Mouse (Mus musculus) stomach, postnatal 0 days (tissue): ENCODE data around the gene Ppp6r1. TPM values are rescaled to one million over a fixed set of nuclear protein-coding genes. Genes with fewer than 3 reads are reported as not detected.

ENCODE experiments used
- ATAC-seq: fragments of 200-750 bp; cut with Nextera tagmentation; 2 replicates; pipeline ENCODE4 v1.8.0; 2017; ENCODE audit not compliant: low FRiP score, low TSS enrichment
- DNase-seq: peaks from one replicate; pipeline ENCODE4 v3.0.0-alpha.2; 2016; ENCODE audit warnings: low spot score
- H3K27ac ChIP-seq: fragments of 300-500 bp; sonication (generic); replicated peaks from 2 replicates; pipeline ENCODE4 v1.5.1; 2014; ENCODE audit warnings: mild to moderate bottlenecking, control low read depth
- H3K27me3 ChIP-seq: fragments of 300-500 bp; sonication (generic); 2 replicates; pipeline ENCODE4 v1.6.1; 2014; ENCODE audit warnings: low read length; ENCODE audit not compliant: control insufficient read depth, insufficient read depth
- H3K36me3 ChIP-seq: fragments of 300-500 bp; sonication (generic); 2 replicates; pipeline ENCODE4 v1.6.1; 2014; ENCODE audit warnings: low read length, mixed read lengths; ENCODE audit not compliant: control insufficient read depth, insufficient read depth
- H3K4me1 ChIP-seq: fragments of 300-500 bp; sonication (generic); replicated peaks from 2 replicates; pipeline ENCODE4 v1.6.1; 2014; ENCODE audit warnings: antibody characterized with exemption; ENCODE audit not compliant: control insufficient read depth, insufficient read depth
- H3K4me2 ChIP-seq: fragments of 300-500 bp; sonication (generic); replicated peaks from 2 replicates; pipeline ENCODE4 v1.6.1; 2014; ENCODE audit warnings: low read depth, mild to moderate bottlenecking, control low read depth, moderate library complexity
- H3K4me3 ChIP-seq: fragments of 300-500 bp; sonication (generic); 2 replicates; pipeline ENCODE4 v1.5.1; 2014; ENCODE audit warnings: low read depth, low read length, control low read depth
- H3K9ac ChIP-seq: fragments of 300-500 bp; sonication (generic); 2 replicates; pipeline ENCODE4 v1.6.1; 2014; ENCODE audit warnings: mild to moderate bottlenecking, low read length, control low read depth, mixed read lengths
- H3K9me3 ChIP-seq: fragments of 300-500 bp; sonication (generic); 2 replicates; pipeline ENCODE4 v1.6.1; 2016; ENCODE audit warnings: low read length; ENCODE audit not compliant: control insufficient read depth
- CTCF ChIP-seq: IDR thresholded peaks from 2 replicates; pipeline ENCODE4 v1.5.1; 2016; ENCODE audit warnings: antibody characterized with exemption, low read depth, mild to moderate bottlenecking, moderate library complexity
- EP300 ChIP-seq: optimal IDR thresholded peaks from 2 replicates; pipeline ENCODE3; 2016; ENCODE audit warnings: antibody characterized with exemption
- WGBS: fragments of 180-500 bp; shearing (Covaris S2); extraction: QIAGEN DNeasy Blood & Tissue Kit; methylation state at CpG from one replicate; pipeline ENCODE4 v1.1.7; 2014; 5-methylcytosine and 5-hydroxymethylcytosine counted together
- polyA plus RNA-seq: library from polyadenylated mRNA; unstranded; fragments of >200 nt; fragmentation: Nextera tagmentation; extraction: Ambion mirVana; gene quantifications from 2 replicates; pipeline ENCODE4 v1.2.1, GENCODE M21; 2015

Gene Ppp6r1
- polyA plus RNA-seq, 1 experiment from 2014 or later = 6.2 TPM

DNA sequence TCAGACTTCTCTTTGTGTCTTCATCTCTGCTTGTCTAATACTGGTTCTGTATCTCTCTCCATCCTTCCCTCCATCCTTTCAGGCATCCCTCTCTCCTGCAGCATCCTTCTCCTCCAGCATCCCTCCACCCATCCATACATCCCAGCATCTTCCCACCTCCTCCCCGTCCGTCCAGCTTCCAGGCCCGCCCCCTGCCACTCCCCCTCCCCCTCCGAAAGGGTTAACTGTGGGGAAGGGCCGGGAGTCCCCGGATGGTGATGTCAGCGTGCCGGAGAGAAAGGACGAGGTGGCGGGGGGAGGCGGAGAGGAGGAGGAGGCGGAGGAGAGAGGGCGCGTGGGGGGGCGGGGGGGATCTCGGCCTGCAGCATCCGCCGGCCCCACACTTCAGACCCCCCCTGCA, 31.6 kb upstream of the Ppp6r1 start, which contains the start of gene Brsk1:
Gene Brsk1 (plus strand): TSS at position 218 of the 400 bp plus-strand sequence.
- Histone ChIP-seq H3K27ac (peak within 1 kb of the TSS; percentile 88), H3K4me1 (no peaks in the 10 kb centered on the region), H3K4me3 (peak within 1 kb of the TSS; percentile 70), H3K36me3 (peaks cover 3% of the 10 kb centered on the region; the same call in 1 of the 2 replicates), H3K27me3 (no peaks in the 10 kb centered on the region), H3K4me2 (peak within 1 kb of the TSS; percentile 91), H3K9ac (peak within 1 kb of the TSS; percentile 91), H3K9me3 (no peaks in the 10 kb centered on the region)
- WGBS = 0% methylated on average over 5 of the region's 18 CpGs
- TF ChIP-seq CTCF (no peak), EP300 (no peak)
- DNase-seq (peak; percentile 74), ATAC-seq (peak; percentile 58; the same call in 1 of the 2 replicates)

DNA sequence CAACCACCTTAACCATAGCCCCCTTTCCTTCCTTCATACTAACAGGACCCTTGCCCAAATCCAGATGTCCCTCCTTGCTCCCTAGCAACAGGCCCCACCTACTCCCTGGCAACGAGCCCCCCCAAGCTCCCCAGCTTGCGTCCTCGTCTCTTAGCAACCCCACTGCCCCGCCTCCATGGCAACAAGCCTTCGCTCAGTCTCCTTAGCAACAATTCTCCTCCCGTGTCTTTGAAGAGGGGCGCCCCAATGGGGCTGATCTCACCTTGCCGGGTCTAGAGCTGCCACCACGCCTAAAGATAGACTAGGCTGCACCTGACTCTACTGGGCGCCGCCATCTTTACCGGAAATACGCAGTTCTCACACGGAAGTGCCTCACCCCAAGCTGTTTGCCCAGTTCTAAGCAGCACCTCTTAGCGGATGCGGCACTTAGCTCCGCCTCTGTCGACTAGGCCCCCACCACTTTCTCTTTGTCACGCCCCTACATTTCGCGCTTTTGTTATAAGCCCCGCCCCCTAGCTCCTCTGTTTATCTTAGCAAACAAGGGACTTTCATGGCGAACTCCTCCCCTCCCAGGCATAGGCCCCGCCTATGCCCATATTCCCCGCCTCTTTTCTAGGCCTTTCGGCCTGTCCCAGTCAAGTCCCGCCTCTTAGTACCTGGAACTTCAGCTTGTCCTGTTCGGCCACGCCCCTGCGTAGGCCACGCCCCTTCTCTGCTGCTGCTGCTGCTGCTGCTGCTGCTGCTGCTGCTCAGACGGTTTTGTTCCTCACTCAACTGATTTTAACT, 26.0 kb upstream of the Ppp6r1 start, which contains the start of gene Hspbp1:
Gene Hspbp1 (minus strand): TSS at position 437 of the 786 bp plus-strand sequence.
- Histone ChIP-seq H3K4me1 (peaks cover 5% of the 10 kb centered on the region), H3K27me3 (no peaks in the 10 kb centered on the region), H3K4me2 (peak within 1 kb of the TSS; percentile 79), H3K4me3 (peak within 1 kb of the TSS; percentile 76), H3K27ac (peak within 1 kb of the TSS; percentile 79), H3K9me3 (no peaks in the 10 kb centered on the region), H3K36me3 (peaks cover 2% of the 10 kb centered on the region; the same call in 1 of the 2 replicates), H3K9ac (peak within 1 kb of the TSS; percentile 63)
- no peak for TF ChIP-seq EP300
- peak; percentile 10; the same call in 1 of the 2 replicates for TF ChIP-seq CTCF
- ATAC-seq (peak; percentile 98), DNase-seq (peak; percentile 98)
- under 1% methylated on average over 32 of the region's 32 CpGs for WGBS

DNA sequence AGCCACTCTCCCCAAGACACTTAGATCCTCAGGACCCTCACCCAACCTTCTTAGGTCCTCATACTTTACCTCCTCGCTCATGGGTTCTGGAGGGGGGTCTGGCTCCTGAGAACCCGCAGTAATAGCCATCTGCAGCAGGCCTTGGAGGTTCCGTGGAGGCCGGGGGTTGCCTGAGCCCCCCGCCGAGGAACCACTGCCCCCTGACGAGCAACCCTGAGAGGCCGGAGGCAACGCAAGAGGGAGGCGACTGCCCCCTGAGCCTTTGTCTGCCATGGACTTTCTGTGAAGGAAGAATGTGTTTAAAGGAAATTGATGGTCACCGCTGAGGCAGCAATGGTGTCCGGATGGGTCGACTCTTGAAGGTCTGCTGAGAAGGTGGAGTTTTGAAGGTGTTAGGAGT, 25.4 kb upstream of the Ppp6r1 start:
- ATAC-seq (no peak), DNase-seq (no peak)
- Histone ChIP-seq H3K4me3 (peak overlapping the region; percentile 76), H3K36me3 (peaks cover 2% of the 10 kb centered on the region; the same call in 1 of the 2 replicates), H3K9ac (peak overlapping the region; percentile 63), H3K4me2 (peak overlapping the region; percentile 79), H3K27me3 (no peaks in the 10 kb centered on the region), H3K27ac (no peak overlapping the region), H3K4me1 (peaks cover 5% of the 10 kb centered on the region), H3K9me3 (no peaks in the 10 kb centered on the region)
- no peak for TF ChIP-seq EP300
- TF ChIP-seq CTCF = no peak
- WGBS = 2% methylated on average over 13 of the region's 13 CpGs

DNA sequence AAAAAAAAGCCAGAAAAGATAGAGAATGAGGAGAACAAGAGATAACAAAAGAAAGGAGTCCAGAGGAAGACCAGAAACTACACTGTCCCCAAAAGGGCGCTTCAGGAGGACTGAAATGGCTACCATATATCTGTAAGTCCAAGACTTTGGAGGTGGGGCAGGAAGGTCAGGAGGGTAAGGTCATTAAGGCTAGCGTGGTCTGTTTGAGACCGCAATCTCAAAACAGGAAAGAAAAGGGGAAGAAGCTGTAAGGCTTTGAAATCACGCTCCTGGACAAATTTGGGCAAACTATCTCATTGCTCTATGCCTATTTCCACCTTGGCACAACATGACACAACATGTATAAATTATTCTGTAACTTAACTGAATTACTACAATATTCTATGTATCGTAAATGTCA, 24.5 kb upstream of the Ppp6r1 start:
- TF ChIP-seq EP300 (no peak), CTCF (no peak)
- Histone ChIP-seq H3K27ac (no peak overlapping the region), H3K36me3 (peaks cover 2% of the 10 kb centered on the region; the same call in 1 of the 2 replicates), H3K4me1 (peaks cover 5% of the 10 kb centered on the region), H3K9ac (no peak overlapping the region), H3K4me2 (no peak overlapping the region), H3K27me3 (no peaks in the 10 kb centered on the region), H3K9me3 (no peaks in the 10 kb centered on the region), H3K4me3 (no peak overlapping the region)
- no peak for ATAC-seq
- no peak for DNase-seq
- 81% methylated on average over 5 of the region's 5 CpGs for whole genome bisulfite sequencing

DNA sequence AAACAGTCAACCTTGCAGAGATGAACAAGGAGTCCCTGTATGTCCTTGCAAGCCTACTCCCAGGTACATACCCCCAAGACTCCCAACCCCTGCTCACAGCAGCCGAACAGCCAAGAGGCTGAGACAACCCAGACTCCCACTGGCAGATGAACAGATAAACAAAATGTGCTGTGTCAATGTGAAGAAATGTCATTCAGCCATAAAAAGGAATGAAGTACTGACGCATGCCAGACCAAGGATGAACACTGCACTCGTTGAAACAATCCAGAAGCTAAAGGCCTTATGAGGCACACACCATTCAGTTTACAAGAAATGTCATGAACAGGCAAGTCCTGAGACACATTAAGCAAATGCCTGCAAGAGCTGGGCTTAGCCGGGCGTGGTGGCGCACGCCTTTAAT, 16.4 kb upstream of the Ppp6r1 start:
- WGBS = 56% methylated on average over 7 of the region's 7 CpGs
- ATAC-seq (peak; percentile 68; the same call in 1 of the 2 replicates), DNase-seq (no peak)
- Histone ChIP-seq H3K27me3 (no peaks in the 10 kb centered on the region), H3K4me1 (no peaks in the 10 kb centered on the region), H3K27ac (no peak overlapping the region), H3K4me2 (no peak overlapping the region), H3K9ac (no peak overlapping the region), H3K9me3 (no peaks in the 10 kb centered on the region), H3K4me3 (no peak overlapping the region), H3K36me3 (peaks cover 8% of the 10 kb centered on the region; the same call in 1 of the 2 replicates)
- TF ChIP-seq CTCF (no peak), EP300 (peak; percentile 35)
